Mouse (Mus musculus) brain, embryonic 14.5 days (tissue): ENCODE measurements around the gene Map3k20. TPM values are rescaled to one million over a fixed set of nuclear protein-coding genes. Genes with fewer than 3 reads are reported as not detected.

Source experiments
- DNase-seq: peaks from one replicate; pipeline ENCODE4 v3.0.0-alpha.2; 2011; ENCODE audit warnings: low read depth
- CTCF ChIP-seq: fragments of 200-500 bp; IDR thresholded peaks from 2 replicates; pipeline ENCODE4 v1.5.1; 2012; ENCODE audit warnings: inconsistent platforms, mild to moderate bottlenecking, moderate library complexity, borderline replicate concordance; ENCODE audit not compliant: insufficient read depth, insufficient read length; ENCODE audit errors: extremely low read depth
- POLR2A ChIP-seq: fragments of 200-500 bp; IDR thresholded peaks from 2 replicates; pipeline ENCODE4 v1.6.1; 2012; ENCODE audit warnings: mild to moderate bottlenecking, inconsistent platforms, borderline replicate concordance; ENCODE audit not compliant: poor library complexity, insufficient read depth, insufficient read length, severe bottlenecking; ENCODE audit errors: extremely low read depth
- polyA plus RNA-seq: library from polyadenylated mRNA; depleted of rRNA; stranded (reverse); fragments of >200 nt; gene quantifications from 2 replicates; pipeline ENCODE4 v1.2.3, GENCODE M21; 2012; rRNA removed

Map3k20 gene
- polyA plus RNA-seq, 1 experiment: 6.4 TPM

GRCm38 (mm10) chr2:72477221-72477620 is 191.8 kb downstream of the Map3k20 start:
- no peak for DNase-seq
- no peak for TF ChIP-seq CTCF
- TF ChIP-seq POLR2A: no peak

DNA sequence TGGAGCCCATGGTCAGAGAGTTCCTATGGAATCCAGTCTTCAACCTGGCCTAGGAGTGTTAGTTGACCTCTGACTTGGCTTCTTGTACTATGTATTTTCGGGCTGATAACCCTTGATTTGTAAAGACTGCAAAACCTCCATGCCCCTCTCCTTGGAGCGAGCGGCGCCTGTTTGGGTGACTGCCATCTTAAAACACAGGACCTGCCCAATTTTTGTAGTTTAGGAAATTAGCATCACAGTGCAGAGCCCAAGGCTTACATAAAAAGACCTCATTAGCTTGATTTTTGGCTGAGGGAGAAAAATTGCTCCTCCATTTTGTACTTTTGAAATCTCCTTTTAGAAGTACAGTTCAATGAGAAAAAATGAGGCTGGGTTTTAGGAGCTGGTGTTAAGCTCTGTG is 192.7 kb downstream of the Map3k20 start:
- TF ChIP-seq POLR2A (no peak), CTCF (no peak)
- DNase-seq: peak; percentile 84

DNA sequence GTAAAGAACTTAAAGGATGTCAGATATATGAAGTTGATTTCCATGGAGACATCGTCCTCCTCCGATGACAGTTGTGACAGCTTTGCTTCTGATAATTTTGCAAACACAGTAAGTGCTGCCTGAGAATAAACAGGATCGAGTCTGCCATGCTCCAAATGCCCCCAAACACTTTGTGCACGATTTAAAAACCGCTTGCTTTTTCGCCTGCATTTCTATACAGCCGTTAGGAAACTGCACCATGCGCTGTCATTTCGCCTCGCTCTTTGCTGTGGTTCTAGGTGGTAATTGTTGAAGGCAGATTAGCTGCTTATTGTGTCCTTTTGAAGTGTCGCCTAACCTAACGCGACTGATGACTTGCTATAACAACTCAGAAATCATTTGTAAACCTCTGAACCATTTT is 193.5 kb downstream of the Map3k20 start:
- TF ChIP-seq POLR2A (no peak), CTCF (no peak)
- peak; percentile 61 for DNase-seq

- TF ChIP-seq POLR2A: no peak
- no peak for TF ChIP-seq CTCF
- peak; percentile 19 for DNase-seq
Observed at GRCm38 (mm10) chr2:72479818-72480217, 194.4 kb downstream of the Map3k20 start.

DNA sequence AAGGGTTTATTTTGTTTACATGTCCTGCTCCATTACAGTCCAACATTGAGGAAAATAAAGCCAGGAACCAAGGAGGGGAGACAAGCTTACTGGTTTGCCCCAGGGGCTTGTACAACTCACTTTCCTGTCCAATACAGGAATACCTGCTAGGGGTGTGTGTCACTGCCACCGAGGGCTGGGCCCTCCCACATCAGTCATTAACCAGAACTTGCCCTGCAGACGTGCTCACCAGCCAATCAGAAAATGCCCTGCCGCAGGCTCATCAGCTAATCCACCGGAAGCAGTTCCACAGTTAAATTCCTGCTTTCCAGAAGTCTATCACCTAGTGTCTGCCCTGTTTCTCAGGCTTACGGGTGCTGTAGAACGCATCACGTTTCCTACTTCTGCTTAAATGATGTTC is 206.2 kb downstream of the Map3k20 start:
- DNase-seq: no peak
- no peak for TF ChIP-seq CTCF

Other genes starting within 250 kb of the Map3k20 start
- gene Cdca7, start 190.5 kb downstream of the Map3k20 start, polyA plus RNA-seq: 48.7 and 107 TPM in 2 replicates